Mouse (Mus musculus) embryo, embryonic 11.5 days (tissue): Measurements from ENCODE around the gene Pilrb1.
"Not testable (repeated sequence)": the region's sequence is repeated elsewhere in the genome, so short reads cannot be mapped to it uniquely, and the experiment has no call there.

Experiments used
- DNase-seq: peaks from one replicate; pipeline ENCODE4 v3.0.0-alpha.2; 2012; ENCODE audit warnings: low read depth, low spot score

Pilrb1 gene

GRCm38 (mm10) chr5:137857960-137858710 is at the start of gene Pilrb1:
TSS of gene Pilrb1 (minus strand) at chr5:137858106.
- DNase-seq = not testable (repeated sequence)

- no peak for DNase-seq
Measured at GRCm38 (mm10) chr5:137897812-137898211, 39.9 kb upstream of the Pilrb1 start.

DNA sequence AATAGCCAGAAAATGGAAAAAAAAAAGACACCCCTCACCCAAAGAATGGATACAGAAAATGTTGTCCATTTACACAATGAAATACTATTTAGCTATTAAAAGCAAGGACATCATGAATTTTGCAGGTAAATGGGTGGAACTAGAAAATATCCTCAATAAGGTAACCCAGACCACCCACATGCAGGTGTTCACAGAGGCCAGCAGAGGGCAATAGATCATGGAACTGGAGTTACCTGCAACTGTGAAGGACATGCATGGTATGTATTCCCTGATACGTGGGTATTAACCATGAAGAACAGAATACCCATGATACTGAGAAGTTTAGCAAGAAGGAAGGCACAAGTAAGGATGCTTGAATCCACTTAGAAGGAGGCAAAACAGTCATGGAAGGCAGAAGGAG is 35.0 kb upstream of the Pilrb1 start:
- no peak for DNase-seq

- no peak for DNase-seq
Measured at GRCm38 (mm10) chr5:137887666-137888065, 29.8 kb upstream of the Pilrb1 start.

DNA sequence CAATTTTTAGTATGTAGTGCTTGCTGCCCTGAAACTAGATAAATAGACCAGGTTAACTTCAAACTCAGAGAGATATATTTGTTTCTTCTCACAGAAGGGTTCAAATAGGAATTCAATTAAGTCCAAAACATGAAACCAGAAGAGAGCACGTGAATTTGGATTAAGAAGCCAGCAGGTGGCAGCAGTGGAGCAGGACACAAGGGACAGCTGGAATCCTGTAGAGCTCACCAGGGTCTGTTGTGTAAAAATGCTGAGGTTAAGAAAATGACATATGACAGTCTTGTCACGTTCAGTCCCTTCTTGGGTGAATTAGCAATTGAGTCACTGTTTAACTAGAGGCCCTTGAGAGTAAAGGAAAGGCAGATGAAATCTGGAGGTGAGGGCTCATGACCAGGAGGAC is 28.0 kb upstream of the Pilrb1 start:
- DNase-seq = peak; percentile 43

- DNase-seq = no peak
Measured at GRCm38 (mm10) chr5:137883345-137883744, 25.4 kb upstream of the Pilrb1 start.

GRCm38 (mm10) chr5:137882922-137883321 is 25.0 kb upstream of the Pilrb1 start:
- no peak for DNase-seq

- DNase-seq = peak; percentile 7
Measured at GRCm38 (mm10) chr5:137877860-137878259, 20.0 kb upstream of the Pilrb1 start.

- no peak for DNase-seq
Measured at GRCm38 (mm10) chr5:137875054-137875453, 17.1 kb upstream of the Pilrb1 start.

GRCm38 (mm10) chr5:137872381-137872702 is 14.4 kb upstream of the Pilrb1 start:
- not testable (repeated sequence) for DNase-seq

- not testable (repeated sequence) for DNase-seq
Measured at GRCm38 (mm10) chr5:137871644-137872380, 13.9 kb upstream of the Pilrb1 start, which contains the start of gene Pilrb2. TSS of gene Pilrb2 (minus strand) at chr5:137871815.

- DNase-seq = not testable (repeated sequence)
Measured at GRCm38 (mm10) chr5:137868600-137868999, 10.7 kb upstream of the Pilrb1 start.

GRCm38 (mm10) chr5:137864008-137864407 is 6.1 kb upstream of the Pilrb1 start:
- not testable (repeated sequence) for DNase-seq

GRCm38 (mm10) chr5:137856870-137857269 is 1.0 kb downstream of the Pilrb1 start:
- not testable (repeated sequence) for DNase-seq

GRCm38 (mm10) chr5:137854907-137855306 is 3.0 kb downstream of the Pilrb1 start:
- not testable (repeated sequence) for DNase-seq

GRCm38 (mm10) chr5:137850313-137850712 is 7.6 kb downstream of the Pilrb1 start:
- DNase-seq = not testable (repeated sequence)

DNA sequence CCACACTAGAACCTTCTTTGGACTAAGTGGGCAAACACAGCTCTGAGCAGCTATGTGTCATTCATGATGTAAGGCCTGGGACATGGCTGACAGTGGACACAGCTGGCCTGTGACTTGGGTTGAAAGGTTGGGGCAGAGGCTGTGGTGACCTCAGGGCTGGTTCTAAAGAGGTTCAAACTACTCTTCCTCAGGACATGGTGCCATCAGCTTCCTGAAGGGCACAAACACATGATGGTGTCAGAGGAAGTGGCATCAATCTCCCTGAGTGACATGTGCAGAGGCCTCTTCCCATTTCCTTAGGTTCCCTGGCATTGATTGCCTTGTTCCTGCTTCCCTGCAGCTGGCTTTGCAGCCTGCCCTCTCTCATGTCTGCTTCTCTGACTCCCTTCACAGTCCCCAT is 20.8 kb downstream of the Pilrb1 start:
- DNase-seq = not testable (repeated sequence)

DNA sequence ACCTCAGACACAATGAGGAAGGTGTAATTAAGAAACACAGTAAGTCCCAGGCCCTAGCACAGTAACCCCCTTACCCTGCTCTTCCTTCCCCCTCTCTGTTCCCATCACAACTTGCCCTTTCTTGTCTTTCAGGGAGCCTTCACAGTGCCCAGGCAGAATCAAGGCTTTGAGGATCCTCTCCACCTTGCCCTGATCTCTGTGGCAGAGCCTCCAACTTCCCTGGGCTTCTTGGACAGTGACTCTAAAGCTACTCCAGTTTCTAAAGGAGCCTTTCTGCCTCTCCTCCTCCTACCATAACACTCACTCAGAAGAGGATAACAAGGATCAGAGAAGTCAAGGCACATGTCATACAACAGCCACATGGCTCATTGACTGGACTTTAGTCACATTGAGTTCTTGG is 21.3 kb downstream of the Pilrb1 start:
- no peak for DNase-seq

DNA sequence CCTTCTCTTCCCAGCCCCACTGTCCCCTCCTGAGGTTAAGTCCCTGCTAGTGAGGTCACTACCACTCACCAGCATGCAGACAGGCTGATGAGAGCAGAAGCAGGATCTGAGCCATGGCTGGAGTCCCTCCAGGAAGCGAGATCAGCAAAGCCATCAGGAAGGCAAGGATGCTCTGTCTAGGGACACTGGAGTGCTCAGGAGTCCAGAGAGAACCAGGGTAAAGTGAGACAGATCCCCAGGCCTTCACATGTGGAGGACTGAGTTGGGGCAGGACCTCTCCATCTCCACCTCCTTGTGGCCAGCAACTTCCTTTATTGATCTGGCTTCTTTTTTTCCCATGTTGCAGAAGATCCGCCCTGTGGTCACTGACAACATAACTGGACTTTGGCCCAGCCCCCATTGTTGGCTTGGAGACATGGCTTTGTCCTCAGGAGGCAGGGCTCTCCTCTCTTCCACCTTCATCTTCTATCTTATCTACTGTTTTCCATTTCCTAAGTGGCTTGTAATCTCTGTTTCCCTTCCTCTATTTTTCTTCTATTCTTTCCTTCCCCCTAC is 21.9 kb downstream of the Pilrb1 start, which contains the start of gene Pilra:
Pilra (minus strand) TSS at position 316 of the 555 bp plus-strand sequence.
- not testable (repeated sequence) for DNase-seq

GRCm38 (mm10) chr5:137833500-137833899 is 24.4 kb downstream of the Pilrb1 start:
- DNase-seq = no peak

DNA sequence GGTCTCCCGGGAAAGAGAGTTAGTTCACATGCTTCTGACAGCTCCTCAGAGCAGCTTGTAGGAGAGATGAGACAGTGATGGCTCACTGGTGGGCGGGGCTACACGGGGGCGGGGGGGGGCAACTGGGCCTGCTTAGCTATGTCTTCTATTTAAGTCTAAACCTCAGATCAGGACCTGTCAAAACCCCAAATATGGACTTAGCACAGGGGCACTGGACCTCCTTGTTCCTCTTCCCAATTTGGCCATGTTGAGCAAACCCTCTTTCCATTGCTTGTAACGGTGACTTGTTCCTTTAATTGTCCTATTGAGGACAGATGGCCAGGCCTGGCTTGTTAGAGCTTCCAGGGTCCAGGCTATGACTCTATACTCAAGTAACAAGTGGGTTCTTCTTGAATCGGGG is 26.4 kb downstream of the Pilrb1 start:
- DNase-seq = no peak

DNA sequence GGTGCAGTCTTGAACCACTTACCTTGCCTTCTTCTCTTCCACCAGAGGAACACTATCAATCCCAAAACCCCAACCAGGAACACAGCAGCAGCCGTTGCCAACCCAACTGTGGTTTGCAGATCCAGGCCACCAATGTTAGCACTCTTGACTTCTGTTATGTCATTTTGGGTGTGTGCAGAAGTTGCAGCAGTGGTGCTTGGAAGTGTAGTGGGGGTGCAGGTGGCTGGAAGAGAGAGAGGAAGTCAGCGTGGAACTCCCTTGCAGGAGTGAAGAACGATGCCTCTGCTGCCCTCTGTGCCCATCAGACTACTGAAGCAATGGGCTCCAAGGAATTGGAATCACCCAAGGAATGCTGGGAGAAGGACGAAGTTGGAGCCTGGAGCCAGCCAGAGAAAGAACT is 26.8 kb downstream of the Pilrb1 start:
- no peak for DNase-seq
